Mouse (Mus musculus) 3T3-L1 (cell line): ENCODE data around the gene Bmp8a.
"Not testable (repeated sequence)": the region's sequence is repeated elsewhere in the genome, so short reads cannot be mapped to it uniquely, and the experiment has no call there.

Experiments used
- DNase-seq: peaks from one replicate; pipeline ENCODE4 v3.0.0-alpha.2; 2015; ENCODE audit warnings: low read depth, low spot score

Bmp8a gene

DNA sequence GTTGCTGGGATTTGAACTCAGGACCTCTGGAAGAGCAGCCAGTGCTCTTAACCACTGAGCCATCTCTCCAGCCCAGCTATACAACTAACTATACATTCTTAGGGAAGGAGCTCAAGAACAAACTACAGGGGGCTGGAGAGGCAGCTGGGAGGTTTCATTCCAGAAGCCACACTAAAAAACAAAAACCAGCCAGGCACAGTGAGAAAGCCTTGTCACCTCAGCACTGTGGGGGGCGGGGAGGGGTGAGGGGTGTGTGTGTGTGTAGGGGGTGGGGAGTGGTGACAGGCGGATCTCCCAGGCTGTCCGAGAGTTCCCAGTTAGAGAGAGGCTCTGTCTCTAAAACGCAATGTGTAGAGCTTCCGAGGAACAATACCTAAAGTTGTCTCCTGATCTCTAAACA, 11.7 kb downstream of the Bmp8a start:
- no peak for DNase-seq

DNA sequence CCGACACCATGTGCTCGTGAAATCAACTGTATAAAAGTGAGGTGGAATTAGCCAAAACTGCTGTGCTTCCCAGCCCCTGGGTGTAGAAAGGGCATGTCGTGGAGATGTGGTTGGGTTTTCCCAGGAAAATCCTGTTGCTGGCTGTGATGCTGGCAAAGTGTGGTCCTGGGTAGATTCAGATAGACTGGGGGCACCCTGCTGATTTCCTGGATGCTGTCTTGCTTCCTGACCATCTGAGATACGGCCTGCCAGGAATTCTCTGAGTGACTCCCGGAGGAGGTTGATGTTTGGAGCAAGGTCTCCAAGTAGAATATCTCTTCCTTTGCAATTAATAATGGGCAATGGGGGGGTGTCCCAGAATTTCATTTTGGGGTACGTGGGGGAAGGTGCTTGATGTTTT, 14.1 kb downstream of the Bmp8a start:
- no peak for DNase-seq

DNA sequence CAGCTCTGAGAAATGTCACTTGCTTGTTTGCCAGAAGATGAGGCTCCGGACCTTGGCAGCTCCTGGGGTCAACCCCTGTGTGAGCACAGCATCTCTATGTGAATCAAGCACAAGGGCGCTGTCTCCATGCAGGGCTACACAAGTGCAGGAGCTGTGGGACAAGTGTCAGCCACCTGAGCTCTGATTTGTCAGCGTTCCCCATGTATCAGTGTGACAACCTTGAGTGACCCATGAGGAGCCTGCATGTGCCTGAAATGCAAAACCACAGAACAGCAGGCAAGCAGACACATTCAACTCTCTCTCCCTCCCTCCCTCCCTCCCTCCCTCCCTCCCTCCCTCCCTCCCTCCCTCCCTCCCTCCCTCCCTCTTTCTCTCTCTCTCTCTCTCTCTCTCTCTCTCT, 15.4 kb downstream of the Bmp8a start:
- DNase-seq: no peak

DNA sequence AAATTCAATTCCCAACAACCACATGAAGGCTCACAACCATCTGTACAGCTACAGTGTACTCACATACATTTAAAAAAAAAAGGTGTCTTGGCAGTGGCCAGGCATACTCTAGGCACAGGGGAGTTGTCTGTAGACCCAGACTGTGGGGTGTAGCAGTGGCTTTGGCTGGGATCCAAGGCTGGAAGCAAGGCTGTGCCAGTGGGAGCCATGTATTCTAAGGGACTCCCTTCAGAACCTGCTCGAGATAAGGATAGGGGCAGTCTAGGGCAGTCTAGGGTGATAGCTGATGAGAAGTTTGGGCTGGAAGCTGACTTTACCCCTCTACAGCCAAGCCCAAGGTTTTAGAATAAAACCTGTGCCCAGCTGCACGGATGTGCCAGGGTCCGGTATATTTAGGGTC, 17.0 kb downstream of the Bmp8a start:
- no peak for DNase-seq

DNA sequence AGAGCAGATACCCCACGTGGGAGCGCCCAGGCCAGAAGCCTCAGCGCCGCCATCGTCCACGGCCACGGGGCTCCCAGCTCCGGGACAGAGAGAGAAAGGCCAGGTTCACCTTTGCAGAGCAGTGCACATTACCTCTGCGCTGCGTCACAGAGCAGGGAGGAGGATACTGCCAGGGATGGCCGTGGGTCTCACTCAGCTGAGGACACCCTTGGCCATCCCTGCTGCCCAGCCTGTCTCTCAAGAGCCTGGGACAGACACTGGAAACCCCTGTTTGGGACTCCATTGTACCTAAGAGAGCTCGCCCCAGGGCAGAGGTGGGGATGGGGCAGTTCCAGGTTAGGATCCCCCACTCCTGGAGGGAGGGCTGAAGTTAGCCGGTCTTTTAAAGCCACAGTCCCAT, 19.5 kb downstream of the Bmp8a start, which contains the start of gene Oxct2a:
Gene Oxct2a (minus strand): TSS at position 101 of the 400 bp plus-strand sequence.
- no peak for DNase-seq

DNA sequence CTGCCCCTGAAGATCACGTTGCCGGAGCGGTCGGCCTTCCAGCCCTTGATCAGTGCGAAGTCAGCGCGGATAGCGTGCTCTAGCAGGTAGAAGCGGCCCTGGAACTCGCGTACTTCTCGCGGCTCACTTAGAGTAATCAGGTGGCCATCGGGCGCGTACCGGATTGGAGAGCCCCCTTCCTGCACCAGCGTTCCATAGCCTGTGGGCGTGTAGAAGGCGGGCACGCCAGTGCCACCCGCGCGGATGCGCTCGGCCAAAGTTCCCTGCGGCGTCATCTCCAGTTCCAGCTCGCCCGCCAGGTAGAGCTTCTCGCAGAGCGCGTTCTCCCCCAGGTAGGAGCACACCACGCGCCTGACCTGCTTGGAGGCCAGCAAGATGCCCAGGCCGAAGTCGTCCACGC, 20.1 kb downstream of the Bmp8a start:
- not testable (repeated sequence) for DNase-seq

DNA sequence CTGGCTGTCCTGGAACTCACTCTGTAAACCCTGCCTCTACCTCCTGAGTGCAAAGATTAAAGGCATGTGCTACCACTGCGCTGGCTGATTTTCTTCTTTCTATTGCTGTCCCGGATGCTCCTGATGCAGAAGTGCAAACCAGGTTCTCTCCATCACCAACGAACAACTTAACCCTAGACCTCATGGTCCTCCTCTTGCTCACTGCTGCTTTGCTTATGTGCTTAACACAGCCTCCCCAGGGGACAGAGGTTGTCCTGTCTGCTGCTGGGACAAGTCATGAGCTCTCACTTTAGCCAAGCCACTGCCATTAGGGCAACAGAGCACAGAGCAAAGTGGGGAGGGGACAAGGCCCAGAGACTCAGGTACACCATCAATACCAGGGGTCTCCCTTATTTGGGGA, 28.6 kb downstream of the Bmp8a start:
- DNase-seq: no peak

DNA sequence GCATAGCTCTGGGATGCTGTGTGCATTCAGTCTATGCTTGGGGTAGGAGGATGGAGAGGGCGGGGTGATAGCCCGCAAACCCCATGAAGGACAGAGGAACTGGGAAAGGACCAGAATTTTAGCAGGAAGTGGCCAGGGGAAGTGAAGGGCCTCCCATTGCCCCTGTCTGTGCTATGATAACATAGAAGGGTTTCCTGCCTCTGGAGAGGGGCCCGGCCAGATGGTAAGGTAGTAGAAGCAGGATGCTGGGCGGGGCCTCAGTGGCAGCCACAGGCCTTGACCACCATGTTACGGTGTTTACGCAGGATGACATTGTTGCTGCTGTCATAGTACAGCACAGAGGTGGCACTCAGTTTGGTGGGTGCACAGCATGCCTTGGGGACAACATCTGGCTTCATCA, 30.0 kb downstream of the Bmp8a start:
- DNase-seq: no peak

DNA sequence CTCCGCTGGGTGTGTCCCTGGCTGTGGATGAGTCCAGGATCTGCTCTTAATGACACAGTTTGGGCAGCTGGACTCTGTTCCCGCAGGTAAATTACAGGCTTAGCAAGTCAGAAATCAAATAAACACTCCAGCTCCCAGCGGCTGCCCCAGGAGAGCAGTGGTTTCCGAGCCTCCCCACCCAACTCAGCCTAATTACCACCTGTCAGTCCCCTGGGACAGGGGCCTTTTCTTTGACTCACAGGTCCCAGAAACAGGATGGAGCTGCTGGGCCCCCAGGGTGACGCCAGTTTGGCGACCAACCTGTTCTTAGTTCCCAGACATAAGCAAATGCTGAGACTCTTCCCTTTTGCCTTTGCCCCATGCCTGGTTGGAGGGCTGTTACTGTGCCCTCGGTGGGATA, 31.2 kb downstream of the Bmp8a start:
- DNase-seq: no peak

DNA sequence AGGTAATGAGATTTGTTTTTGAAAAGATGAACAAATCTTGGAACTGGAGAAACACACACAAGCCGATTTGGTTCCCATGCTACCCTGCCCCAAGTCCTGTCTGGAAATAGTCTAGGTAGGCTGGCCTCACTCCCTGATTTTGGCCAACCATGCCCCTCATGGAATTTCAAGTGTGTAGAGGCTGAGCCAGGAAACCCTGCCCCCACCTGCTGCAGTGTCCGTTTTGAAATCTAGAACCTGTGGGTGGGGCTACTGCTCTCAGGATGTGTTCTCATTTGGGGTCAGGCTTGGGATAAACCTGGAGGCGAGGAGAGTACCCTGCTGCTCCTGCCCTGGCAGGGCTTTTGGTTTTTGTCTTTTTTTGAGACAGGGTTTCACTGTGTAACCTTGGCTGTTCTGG, 34.8 kb downstream of the Bmp8a start:
- DNase-seq: no peak

DNA sequence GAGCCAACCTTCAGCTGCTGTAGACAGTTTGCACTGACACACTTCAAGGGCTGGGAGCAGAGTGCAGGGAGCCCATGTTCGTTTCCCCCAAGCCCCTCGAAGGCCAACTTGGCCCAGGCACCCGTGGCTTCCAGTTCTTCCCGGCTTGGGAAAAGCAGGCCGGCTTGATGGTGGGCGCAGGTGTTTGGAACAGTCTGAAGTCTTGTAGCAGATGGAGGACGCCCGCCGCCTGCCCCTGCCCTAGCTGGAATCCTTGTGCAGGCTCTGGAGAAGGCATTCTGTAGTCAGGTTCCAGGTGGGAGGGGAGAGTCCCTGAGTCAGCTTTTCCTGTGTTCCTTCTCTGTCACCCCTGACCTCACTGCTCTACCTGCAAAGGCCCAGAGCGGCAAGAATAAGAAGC, 36.1 kb downstream of the Bmp8a start:
- no peak for DNase-seq

DNA sequence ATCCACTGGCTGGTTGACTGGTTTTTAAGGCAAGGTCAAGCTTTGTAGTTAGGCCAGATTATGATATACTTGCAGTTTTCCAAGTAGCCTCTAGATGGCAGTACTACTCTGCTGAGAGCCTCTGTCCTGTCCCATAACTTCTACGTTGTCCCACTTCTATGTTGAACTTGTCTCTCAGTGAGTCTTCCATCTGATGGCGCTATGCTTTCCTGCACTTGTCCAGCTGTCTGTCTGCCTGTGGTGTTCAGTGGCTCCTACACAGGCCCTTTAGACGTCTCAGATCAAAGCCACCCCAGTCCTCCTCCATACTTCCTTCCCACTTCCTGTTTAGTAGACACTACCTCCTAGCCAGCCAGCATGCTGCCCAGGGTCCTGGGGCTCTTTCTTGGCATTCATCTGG, 37.3 kb downstream of the Bmp8a start:
- DNase-seq: peak; percentile 81

DNA sequence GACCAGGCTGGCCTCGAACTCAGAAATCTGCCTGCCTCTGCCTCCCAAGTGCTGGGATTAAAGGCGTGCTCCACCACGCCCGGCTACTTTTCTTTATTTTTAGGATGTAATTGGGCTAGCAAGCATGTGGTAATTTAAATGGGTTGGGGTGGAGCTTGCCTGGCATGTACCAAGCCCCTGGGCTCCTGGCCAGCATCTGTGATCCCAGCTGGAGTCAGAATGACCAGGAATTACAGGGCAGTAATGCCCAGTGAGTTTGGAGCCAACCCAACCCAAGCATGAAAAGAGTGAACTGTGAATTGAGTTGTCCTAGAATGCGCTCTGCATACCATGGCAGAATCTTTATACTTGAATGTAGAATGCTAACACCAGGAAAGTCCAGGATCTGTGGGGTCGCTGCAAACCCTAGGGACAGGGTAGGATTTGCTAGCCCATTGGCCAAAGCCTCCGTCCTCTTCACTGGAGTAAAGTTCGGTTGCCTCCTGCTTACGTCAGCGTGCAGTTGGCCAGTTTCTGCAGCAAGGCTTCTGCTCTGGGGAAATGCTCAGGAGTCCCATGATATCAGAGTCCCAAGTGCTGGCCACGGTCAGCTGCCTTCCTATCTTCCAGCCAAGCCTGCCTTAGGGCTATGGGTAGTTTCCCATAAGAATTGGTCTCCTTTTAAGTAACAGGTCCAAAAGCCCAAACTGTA, 43.9 kb downstream of the Bmp8a start:
- DNase-seq: peak; percentile 42

DNA sequence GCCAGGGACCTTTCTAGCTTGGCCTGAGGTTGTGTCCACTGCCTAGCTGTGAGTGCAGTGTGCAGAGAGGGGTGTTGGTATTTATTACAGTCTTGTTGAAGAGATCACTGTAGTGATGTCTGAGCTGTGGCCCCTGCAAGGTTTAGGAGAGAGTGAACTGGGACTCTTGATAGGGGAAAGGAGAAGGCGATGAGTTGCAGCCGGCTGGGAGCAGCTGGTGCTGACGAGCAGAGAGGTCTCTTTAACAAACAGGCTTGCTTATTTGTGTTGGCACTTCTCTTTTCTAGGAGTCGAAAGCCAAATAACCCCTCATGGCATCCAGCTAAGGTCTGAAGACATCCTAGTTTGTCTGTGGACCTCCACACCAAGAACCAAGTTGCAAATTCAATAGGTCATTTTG, 44.8 kb downstream of the Bmp8a start:
- DNase-seq: no peak

DNA sequence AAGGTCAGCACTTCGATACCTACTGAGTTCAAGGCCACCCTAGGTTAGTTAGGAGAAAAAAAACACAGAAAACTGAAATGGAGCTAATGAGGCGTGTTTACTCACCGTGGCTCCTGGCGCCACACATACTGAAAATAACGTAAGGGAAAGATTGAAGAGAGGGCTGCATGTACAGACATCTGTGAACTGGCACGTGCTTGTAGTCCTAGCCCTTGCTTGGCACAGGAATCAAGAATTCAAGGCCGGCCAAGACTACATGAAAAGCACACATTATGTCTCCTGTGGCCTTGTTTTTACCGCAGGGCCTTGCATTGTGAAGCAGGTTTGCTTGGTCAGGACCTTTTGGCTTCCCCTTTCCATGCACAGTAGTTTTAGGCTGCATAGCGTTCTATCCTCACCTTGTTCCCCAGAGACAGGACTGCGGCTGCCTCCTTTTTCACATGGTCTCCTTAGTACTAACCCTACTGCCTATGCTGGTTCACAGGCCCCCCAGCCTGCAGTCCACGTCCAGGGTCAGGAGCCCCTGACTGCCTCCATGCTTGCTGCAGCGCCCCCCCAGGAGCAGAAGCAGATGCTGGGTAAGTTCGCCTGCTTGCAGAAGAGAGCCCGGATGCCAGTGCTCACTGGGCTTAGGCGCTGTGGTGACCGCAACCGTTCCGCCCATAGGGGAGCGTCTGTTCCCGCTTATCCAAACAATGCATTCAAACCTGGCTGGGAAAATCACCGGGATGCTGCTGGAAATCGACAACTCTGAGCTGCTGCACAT, 45.7 kb downstream of the Bmp8a start:
- no peak for DNase-seq

DNA sequence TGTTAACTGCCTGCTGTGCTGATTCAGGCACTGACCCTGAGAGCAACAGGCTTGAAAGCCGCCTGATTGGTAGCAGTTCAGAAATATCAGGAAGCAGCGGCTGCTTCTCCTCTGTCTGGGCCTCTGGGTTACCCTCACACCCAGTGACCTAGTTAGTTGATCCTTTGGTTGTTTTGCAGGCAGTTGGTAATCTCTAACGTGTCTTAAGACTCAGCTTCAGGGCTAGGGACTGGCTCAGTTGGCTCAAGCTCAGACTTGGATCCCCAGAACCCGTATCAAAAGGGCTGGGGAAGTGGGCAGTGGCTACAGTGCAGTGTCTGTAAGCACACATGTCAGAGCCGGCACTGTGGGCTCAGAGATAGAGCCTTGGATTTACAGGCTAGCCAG, 46.9 kb downstream of the Bmp8a start:
- no peak for DNase-seq

DNA sequence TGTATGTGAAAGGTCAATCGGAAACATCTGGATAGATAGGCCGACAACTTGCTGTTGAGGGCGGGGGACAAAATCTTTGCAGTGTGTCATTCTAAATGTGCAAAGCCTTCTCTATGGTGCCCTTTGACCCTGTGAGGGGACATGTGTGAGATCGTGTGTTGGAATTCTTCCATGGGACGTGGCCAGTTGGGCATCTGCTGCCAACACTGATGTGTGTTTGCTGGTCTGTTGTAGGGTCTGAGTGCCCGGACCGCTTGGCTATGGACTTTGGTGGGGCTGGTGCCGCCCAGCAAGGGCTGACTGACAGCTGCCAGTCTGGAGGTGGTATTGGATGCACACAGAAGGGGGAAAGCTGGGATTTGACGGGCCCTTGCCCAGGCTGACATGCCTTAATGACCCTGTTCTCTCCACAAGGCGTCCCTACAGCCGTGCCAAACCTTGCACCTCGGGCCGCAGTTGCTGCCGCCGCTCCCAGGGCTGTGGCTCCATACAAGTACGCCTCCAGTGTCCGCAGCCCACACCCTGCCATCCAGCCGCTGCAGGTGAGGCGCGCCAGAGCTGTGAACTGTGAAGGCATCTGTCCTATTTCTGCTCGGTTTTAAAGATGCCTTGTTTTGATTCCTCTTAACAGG, 47.4 kb downstream of the Bmp8a start:
- DNase-seq: no peak

DNA sequence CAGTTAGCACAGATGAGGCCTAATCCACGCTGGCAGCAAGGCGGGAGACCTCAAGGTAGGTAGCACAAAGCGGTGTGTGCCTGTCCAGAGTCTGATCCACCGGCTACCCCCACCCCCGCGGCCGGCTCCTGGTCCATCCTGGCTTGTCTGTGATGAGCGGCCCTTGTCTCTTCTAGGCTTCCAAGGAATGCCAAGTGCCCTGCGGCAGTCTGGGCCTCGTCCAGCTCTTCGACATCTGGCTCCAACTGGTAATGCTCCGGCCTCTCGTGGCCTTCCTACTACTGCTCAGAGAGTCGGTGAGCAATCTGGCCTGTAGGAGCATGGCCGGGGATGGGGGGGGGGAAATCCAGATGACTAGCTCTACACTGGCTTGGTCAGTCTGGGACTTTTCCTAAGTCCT, 48.0 kb downstream of the Bmp8a start:
- not testable (repeated sequence) for DNase-seq

DNA sequence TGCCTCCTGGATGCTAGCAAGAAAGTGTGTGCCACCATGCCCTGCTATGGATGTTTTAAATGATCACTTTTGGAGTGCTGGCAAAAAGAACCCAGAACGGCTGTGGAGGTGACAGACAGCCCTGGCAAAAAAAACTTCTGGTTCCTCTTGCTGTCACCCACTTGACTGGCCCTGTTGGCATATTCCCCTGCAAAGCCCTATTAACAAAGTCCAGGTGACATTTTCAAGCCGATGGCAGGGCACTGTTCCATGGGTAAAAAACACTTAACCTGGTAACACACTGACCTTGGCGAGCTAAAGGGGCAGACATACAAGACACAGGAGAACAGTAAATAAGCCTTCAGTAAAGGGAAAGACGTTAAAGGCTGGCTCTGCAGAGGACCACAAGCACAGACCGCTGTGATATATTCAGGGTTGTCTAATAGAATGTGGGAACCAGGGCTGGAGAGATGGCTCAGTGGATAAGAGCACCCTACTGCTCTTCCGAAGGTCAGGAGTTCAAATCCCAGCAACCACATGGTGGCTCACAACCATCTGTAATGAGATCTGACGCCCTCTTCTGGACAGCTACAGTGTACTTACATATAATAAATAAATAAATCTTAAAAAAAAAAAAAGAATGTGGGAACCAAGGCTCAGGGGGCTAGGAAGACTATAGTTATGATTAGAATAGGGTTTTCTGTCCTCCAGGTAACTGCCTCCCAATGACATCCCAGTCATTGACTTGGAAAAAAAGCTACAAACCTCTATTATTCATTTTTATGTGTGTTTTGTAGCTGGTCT, 49.2 kb downstream of the Bmp8a start:
- DNase-seq: no peak

DNA sequence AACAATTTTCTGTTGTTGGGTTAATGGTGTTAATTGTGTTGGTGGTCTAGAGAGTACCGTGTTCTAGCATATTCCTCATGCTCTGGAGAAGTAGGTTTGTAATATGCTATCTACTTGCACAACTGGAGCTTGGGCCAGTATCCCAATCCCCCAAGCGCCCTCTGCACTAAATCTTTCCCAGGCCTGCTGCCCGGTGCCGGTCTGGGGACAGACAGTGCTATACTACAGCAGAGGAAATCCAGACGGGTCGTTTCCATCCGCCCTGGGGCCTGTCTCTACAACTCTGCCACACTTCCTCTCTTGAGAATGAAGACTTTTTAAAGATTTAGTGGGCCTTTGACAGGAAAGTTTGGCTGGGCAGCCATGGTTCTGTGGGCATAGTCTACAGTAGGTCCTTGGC, 50.1 kb downstream of the Bmp8a start:
- DNase-seq: no peak

DNA sequence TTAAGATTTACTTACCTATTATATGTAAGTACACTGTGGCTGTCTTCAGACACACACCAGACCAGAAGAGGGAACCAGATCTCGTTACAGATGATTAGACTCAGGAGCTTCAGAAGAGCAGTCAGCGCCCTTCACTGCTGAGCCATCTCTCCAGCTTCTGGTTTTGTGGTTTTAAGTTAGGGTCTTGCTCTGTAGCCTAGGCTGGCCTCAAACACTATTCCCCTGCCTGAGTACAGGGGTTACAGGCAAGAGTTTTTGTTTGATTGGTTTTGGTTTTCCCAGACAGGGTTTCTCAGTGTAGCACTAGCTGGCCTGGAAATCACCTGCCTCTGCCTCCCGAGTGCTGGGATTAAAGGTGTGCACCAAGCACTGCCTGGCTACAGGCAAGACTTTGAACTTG, 50.7 kb downstream of the Bmp8a start:
- DNase-seq: no peak

DNA sequence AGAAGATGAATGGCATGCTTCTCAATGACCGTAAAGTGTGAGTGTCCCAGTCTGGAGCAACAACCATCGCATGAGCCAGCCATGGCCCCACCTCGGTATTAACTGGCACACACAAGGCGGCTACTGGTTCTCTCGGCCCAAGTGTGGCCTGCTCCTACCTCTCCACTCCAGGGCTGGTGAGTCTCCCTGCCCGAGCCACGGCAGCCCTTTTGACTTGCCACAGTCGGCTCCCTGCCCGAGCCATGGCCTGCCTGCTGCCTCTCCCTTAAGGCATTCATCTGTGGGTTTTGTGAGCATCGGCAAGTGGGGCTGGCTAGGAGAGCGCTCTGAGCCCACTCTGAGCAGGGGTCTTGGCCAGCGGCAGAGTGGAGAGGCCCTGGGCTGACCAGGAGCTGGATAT, 54.0 kb downstream of the Bmp8a start:
- no peak for DNase-seq
